Comparison of ENCODE assay signal across 28 mouse cellular contexts in the genomic region with DNA sequence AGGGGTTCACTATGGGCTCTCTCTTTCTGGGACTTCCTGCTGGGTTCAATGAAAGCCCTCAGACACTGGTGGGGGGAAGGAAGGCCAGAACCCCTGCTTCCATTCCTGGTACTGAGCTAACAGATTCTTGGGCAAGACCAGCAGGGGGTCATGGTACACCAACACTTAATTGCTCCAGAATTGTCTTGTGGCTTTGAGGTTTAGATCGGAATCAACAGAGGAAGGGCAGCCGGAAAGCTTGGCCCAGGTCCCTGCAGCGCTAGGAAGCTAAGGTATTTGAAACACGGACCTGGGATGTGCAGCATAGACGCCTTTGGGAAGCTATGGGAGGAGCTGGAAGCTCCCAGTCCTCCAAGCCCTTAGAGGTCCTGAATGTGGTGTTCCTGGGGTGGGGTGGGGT. TPM values are rescaled to one million over a fixed set of nuclear protein-coding genes. Genes with fewer than 3 reads are reported as not detected.
DNase-seq lines count a peak whose midpoint lies in the region; ATAC-seq lines count a peak whose summit lies in the region.
"Had no signal": no experiment of that assay in that cellular context is flagged by ENCODE, and none has a peak within 500 bp of the region (broad histone marks: within the 10 kb centered on the region; RNA-seq: fewer than 3 reads in every experiment).

No protein-coding gene starts in this region.

- H3K36me3 ChIP-seq in limb, embryonic 11.5 days (ENCODE audit: control insufficient read depth, insufficient read depth, low read length): no peaks in the 10 kb centered on the region
- H3K36me3 ChIP-seq in limb, embryonic 10.5 days: no peaks in the 10 kb centered on the region
- H3K36me3 ChIP-seq: embryonic facial prominence, embryonic 13.5 days; forebrain, embryonic 10.5 days; forebrain, embryonic 15.5 days; kidney, embryonic 15.5 days; limb, embryonic 12.5 days; midbrain, embryonic 10.5 days; midbrain, embryonic 15.5 days; neural tube, embryonic 15.5 days had no signal

- H3K27ac ChIP-seq in limb, embryonic 11.5 days (replicated peaks; ENCODE audit: low read depth, low read length): no peak overlapping the region
- H3K27ac ChIP-seq in limb, embryonic 10.5 days: no peak overlapping the region
- H3K27ac ChIP-seq: embryonic facial prominence, embryonic 13.5 days; forebrain, embryonic 10.5 days; forebrain, embryonic 15.5 days; gastrocnemius, adult 2 months; kidney, embryonic 15.5 days; limb, embryonic 12.5 days; midbrain, embryonic 10.5 days; midbrain, embryonic 15.5 days; neural tube, embryonic 15.5 days had no signal

- no peaks in the 10 kb centered on the region for H3K9me3 ChIP-seq in limb, embryonic 11.5 days (ENCODE audit: control insufficient read depth, low read length)
- no peaks in the 10 kb centered on the region for H3K9me3 ChIP-seq in limb, embryonic 10.5 days (replicated peaks)
- H3K9me3 ChIP-seq: embryonic facial prominence, embryonic 13.5 days; forebrain, embryonic 10.5 days; forebrain, embryonic 15.5 days; kidney, embryonic 15.5 days; limb, embryonic 12.5 days; midbrain, embryonic 10.5 days; midbrain, embryonic 15.5 days; neural tube, embryonic 15.5 days had no signal

- no peak for DNase-seq in limb, embryonic 11.5 days (ENCODE audit: low spot score)
- DNase-seq in limb, embryonic 10.5 days (ENCODE audit: low spot score): no peak
- peak; percentile 90 for DNase-seq in 416B (ENCODE audit: low read depth)
- peak; percentile 33 for DNase-seq in ZHBTc4 (ENCODE audit: low read depth, low spot score)
- no peak for DNase-seq in ovary, adult 18-20 months (ENCODE audit: low spot score)
- no peak for DNase-seq in left cerebral cortex, adult 9 months (ENCODE audit: low spot score in 2 of 2)
- DNase-seq: adrenal gland, postnatal 10 days; cerebellum, adult 11 months; cerebellum, adult 9-11 months; gastrocnemius, adult 2 months; gastrocnemius, postnatal 36 days; heart, postnatal 14 days; kidney, adult 18-20 months; kidney, postnatal 4 days; layer of hippocampus, postnatal 36 days; thymus, postnatal 4 days had no signal

- no peaks in the 10 kb centered on the region for H3K27me3 ChIP-seq in limb, embryonic 11.5 days (ENCODE audit: control insufficient read depth, insufficient read depth, low read length)
- no peaks in the 10 kb centered on the region for H3K27me3 ChIP-seq in limb, embryonic 10.5 days (ENCODE audit: low read depth, poor library complexity, severe bottlenecking)
- H3K27me3 ChIP-seq: embryonic facial prominence, embryonic 13.5 days; forebrain, embryonic 15.5 days; kidney, embryonic 15.5 days; limb, embryonic 12.5 days; midbrain, embryonic 15.5 days; neural tube, embryonic 15.5 days had no signal

- ATAC-seq in limb, embryonic 11.5 days (ENCODE audit: insufficient number of reproducible peaks, low FRiP score, low TSS enrichment, low read depth): 0 out of 2 replicates have a peak, but pooled peaks have one; percentile 26
- ATAC-seq in megakaryocyte, adult 5-6 weeks (ENCODE audit: poor library complexity, severe bottlenecking): peak; percentile 49
- ATAC-seq: forebrain, embryonic 15.5 days; hindbrain, embryonic 16.5 days; midbrain, embryonic 15.5 days had no signal

- no peak overlapping the region for H3K4me2 ChIP-seq in limb, embryonic 11.5 days (ENCODE audit: low read depth, severe bottlenecking)
- H3K4me2 ChIP-seq: embryonic facial prominence, embryonic 13.5 days; forebrain, embryonic 15.5 days; kidney, embryonic 15.5 days; limb, embryonic 12.5 days; midbrain, embryonic 15.5 days; neural tube, embryonic 15.5 days had no signal

- H3K9ac ChIP-seq in limb, embryonic 11.5 days (ENCODE audit: low read length): no peak overlapping the region
- H3K9ac ChIP-seq: embryonic facial prominence, embryonic 13.5 days; forebrain, embryonic 15.5 days; kidney, embryonic 15.5 days; limb, embryonic 12.5 days; midbrain, embryonic 15.5 days; neural tube, embryonic 15.5 days had no signal

- no peaks in the 10 kb centered on the region for H3K4me1 ChIP-seq in limb, embryonic 11.5 days (ENCODE audit: control insufficient read depth, insufficient read depth, low read length)
- peaks cover 6% of the 10 kb centered on the region; the same call in 1 of the 2 replicates for H3K4me1 ChIP-seq in limb, embryonic 10.5 days
- H3K4me1 ChIP-seq: forebrain, embryonic 10.5 days; forebrain, embryonic 15.5 days; kidney, embryonic 15.5 days; limb, embryonic 12.5 days; midbrain, embryonic 10.5 days; midbrain, embryonic 15.5 days; neural tube, embryonic 15.5 days had no signal

- no peak overlapping the region for H3K4me3 ChIP-seq in limb, embryonic 11.5 days (ENCODE audit: low read depth, low read length)
- H3K4me3 ChIP-seq in limb, embryonic 10.5 days: no peak overlapping the region
- H3K4me3 ChIP-seq: embryonic facial prominence, embryonic 13.5 days; forebrain, embryonic 10.5 days; forebrain, embryonic 15.5 days; gastrocnemius, adult 2 months; kidney, embryonic 15.5 days; limb, embryonic 12.5 days; midbrain, embryonic 10.5 days; midbrain, embryonic 15.5 days; neural tube, embryonic 15.5 days had no signal

- WGBS in limb, embryonic 11.5 days: 75% methylated on average over 5 of the region's 5 CpGs
- 75% methylated on average over 5 of the region's 5 CpGs for WGBS in limb, embryonic 10.5 days

RNA-seq across cellular contexts. Expression of gene Alas1, which starts 10.5 kb away (rescaled TPM):
- 79.6 and 84.7 TPM in 2 replicates for polyA plus RNA-seq in limb, embryonic 11.5 days (2014; fragmentation: Nextera tagmentation; extraction: Ambion mirVana)
- polyA plus RNA-seq in limb, embryonic 10.5 days (2016; fragmentation: Nextera tagmentation; extraction: Ambion mirVana): 62.8 and 77.9 TPM in 2 replicates
- 84.6 and 91.1 TPM in 2 replicates for total RNA-seq in megakaryocyte, adult 5-6 weeks (2015)
- 110 and 116 TPM in 2 replicates for total RNA-seq in megakaryocyte, adult 5-6 weeks (2017)

RNA-seq across cellular contexts. Expression of gene Poc1a, which starts 21.9 kb away (rescaled TPM):
- polyA plus RNA-seq in limb, embryonic 11.5 days (2014; fragmentation: Nextera tagmentation; extraction: Ambion mirVana): 34.1 and 40.1 TPM in 2 replicates
- polyA plus RNA-seq in limb, embryonic 10.5 days (2016; fragmentation: Nextera tagmentation; extraction: Ambion mirVana): 42.9 and 43.9 TPM in 2 replicates
- 26.7 and 37.1 TPM in 2 replicates for total RNA-seq in megakaryocyte, adult 5-6 weeks (2015)
- 15.7 and 23.1 TPM in 2 replicates for total RNA-seq in megakaryocyte, adult 5-6 weeks (2017)

RNA-seq across cellular contexts. Expression of gene Tlr9, which starts 36.6 kb away (rescaled TPM):
- not detected in 2 replicates for polyA plus RNA-seq in limb, embryonic 11.5 days (2014; fragmentation: Nextera tagmentation; extraction: Ambion mirVana)
- not detected in 2 replicates for polyA plus RNA-seq in limb, embryonic 10.5 days (2016; fragmentation: Nextera tagmentation; extraction: Ambion mirVana)
- total RNA-seq in megakaryocyte, adult 5-6 weeks (2015): 47.5 and 51.3 TPM in 2 replicates
- total RNA-seq in megakaryocyte, adult 5-6 weeks (2017): 7.4 and 10.9 TPM in 2 replicates
- total RNA-seq: MEL had no signal
- polyA plus RNA-seq: embryonic facial prominence, embryonic 13.5 days; forebrain, embryonic 10.5 days; forebrain, embryonic 15.5 days; hindbrain, embryonic 11.5 days; limb, embryonic 12.5 days; midbrain, embryonic 10.5 days; neural tube, embryonic 15.5 days had no signal

RNA-seq across cellular contexts. Expression of gene Twf2, which starts 56.1 kb away (rescaled TPM):
- polyA plus RNA-seq in limb, embryonic 11.5 days (2014; fragmentation: Nextera tagmentation; extraction: Ambion mirVana): 66.5 and 68.5 TPM in 2 replicates
- polyA plus RNA-seq in limb, embryonic 10.5 days (2016; fragmentation: Nextera tagmentation; extraction: Ambion mirVana): 75.1 and 76.6 TPM in 2 replicates
- total RNA-seq in megakaryocyte, adult 5-6 weeks (2015): 76.8 and 79.8 TPM in 2 replicates
- total RNA-seq in megakaryocyte, adult 5-6 weeks (2017): 109 and 110 TPM in 2 replicates

RNA-seq across cellular contexts. Expression of gene Ppm1m, which starts 59.4 kb away (rescaled TPM):
- polyA plus RNA-seq in limb, embryonic 11.5 days (2014; fragmentation: Nextera tagmentation; extraction: Ambion mirVana): 42.2 and 42.4 TPM in 2 replicates
- polyA plus RNA-seq in limb, embryonic 10.5 days (2016; fragmentation: Nextera tagmentation; extraction: Ambion mirVana): 53.1 and 57.5 TPM in 2 replicates
- total RNA-seq in megakaryocyte, adult 5-6 weeks (2015): 42.3 and 52.2 TPM in 2 replicates
- 46.4 and 49.6 TPM in 2 replicates for total RNA-seq in megakaryocyte, adult 5-6 weeks (2017)

Comparison
In these comparisons a context has a peak if more than half of its experiments do, and no peak if none do; other contexts are left out.
1. DNase-seq: peak in 416B (single experiment) and ZHBTc4 (single experiment); none in limb, embryonic 11.5 days (single experiment), limb, embryonic 10.5 days (single experiment), ovary, adult 18-20 months (single experiment) and left cerebral cortex, adult 9 months (0 of 2).